Mouse (Mus musculus) brown adipose tissue, adult 24 weeks (tissue): ENCODE data around the gene Arhgef1. TPM values are rescaled to one million over a fixed set of nuclear protein-coding genes. Genes with fewer than 3 reads are reported as not detected.

Experiments
- H3K27ac ChIP-seq: fragments of 200-500 bp; replicated peaks from 2 replicates; pipeline ENCODE4 v1.5.1; 2012; ENCODE audit warnings: low read depth, mild to moderate bottlenecking, low read length
- H3K4me1 ChIP-seq: fragments of 200-500 bp; 2 replicates; pipeline ENCODE4 v1.6.1; 2012; ENCODE audit warnings: low read length, mixed read lengths; ENCODE audit not compliant: control insufficient read depth, insufficient read depth, insufficient read length
- H3K4me3 ChIP-seq: fragments of 200-500 bp; 2 replicates; pipeline ENCODE4 v1.5.1; 2012; ENCODE audit warnings: low read depth, mild to moderate bottlenecking, low read length, moderate library complexity; ENCODE audit not compliant: insufficient read depth
- polyA plus RNA-seq: library from polyadenylated mRNA; stranded (reverse); fragments of >200 nt; gene quantifications from 2 replicates; pipeline ENCODE4 v1.2.4, GENCODE M21; 2012; ENCODE audit not compliant: missing spikeins, insufficient read depth, insufficient read length

The Arhgef1 gene
- polyA plus RNA-seq, 1 experiment: 28.4 TPM

DNA sequence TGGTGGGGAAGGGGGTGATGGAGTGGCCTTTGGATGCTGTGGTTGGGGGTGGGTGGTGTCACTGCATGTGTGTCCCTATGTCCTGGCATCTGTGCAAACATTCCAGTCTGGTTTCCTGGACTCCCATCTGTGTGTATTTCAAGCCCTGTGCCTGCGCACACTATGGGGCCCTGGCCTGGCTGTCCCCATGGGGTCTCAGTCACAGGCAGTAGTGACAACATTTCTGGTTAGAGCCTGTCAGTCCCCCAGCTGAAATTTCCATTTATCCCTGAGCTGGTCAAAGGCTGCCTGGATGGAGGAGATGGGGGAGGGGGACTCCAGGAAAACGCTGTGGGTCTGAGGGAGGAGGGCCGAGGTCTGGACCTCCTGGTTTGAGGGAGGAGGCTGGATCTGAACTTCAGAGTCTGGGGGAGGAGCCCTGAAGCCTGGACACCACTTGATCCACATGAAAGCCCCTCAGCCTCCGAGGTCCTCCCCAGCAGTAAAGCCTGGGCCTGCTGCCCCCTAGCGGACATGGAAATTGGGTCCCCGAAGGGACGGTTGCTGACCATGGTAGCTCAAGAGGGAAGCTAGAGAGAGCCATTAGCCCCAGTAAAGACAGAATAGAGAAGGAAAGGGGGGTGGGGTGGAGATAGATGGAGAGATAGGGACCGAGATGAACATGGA is 47.4 kb downstream of the Arhgef1 start:
- Histone ChIP-seq H3K27ac (no peak overlapping the region), H3K4me1 (no peaks in the 10 kb centered on the region), H3K4me3 (no peak overlapping the region)

- Histone ChIP-seq H3K4me1 (no peaks in the 10 kb centered on the region), H3K4me3 (peak overlapping the region; percentile 28; the same call in 1 of the 2 replicates), H3K27ac (no peak overlapping the region)
Observed at GRCm38 (mm10) chr7:24953966-24954365, 51.3 kb downstream of the Arhgef1 start.

DNA sequence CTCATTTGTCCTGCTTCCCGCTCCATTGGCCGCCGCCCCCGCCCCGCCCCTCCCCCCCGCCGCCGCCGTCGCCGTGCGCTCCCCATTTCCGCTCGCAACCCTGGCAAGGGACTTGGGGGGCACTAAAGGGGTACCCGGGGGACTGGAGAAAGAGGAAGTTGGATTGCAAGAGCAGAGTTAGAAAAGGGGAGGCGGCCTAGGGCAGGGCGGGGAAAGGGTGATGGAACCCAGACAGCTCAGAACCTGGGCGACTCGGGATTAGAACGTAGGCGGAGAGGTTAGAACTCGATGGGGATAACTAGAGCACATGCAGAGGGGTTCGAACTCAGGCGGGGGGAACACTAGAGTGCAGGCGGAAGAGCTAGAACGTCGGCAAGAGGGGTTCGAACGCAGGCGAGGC is 51.7 kb downstream of the Arhgef1 start:
- no peak overlapping the region for H3K27ac ChIP-seq
- peak overlapping the region; percentile 36 for H3K4me3 ChIP-seq
- no peaks in the 10 kb centered on the region for H3K4me1 ChIP-seq

GRCm38 (mm10) chr7:24955226-24955625 is 52.5 kb downstream of the Arhgef1 start:
- no peaks in the 10 kb centered on the region for H3K4me1 ChIP-seq
- peak overlapping the region; percentile 36; the same call in 1 of the 2 replicates for H3K4me3 ChIP-seq
- H3K27ac ChIP-seq: no peak overlapping the region

GRCm38 (mm10) chr7:24964288-24964687 is 61.6 kb downstream of the Arhgef1 start:
- Histone ChIP-seq H3K4me3 (no peak overlapping the region), H3K27ac (no peak overlapping the region), H3K4me1 (no peaks in the 10 kb centered on the region)

DNA sequence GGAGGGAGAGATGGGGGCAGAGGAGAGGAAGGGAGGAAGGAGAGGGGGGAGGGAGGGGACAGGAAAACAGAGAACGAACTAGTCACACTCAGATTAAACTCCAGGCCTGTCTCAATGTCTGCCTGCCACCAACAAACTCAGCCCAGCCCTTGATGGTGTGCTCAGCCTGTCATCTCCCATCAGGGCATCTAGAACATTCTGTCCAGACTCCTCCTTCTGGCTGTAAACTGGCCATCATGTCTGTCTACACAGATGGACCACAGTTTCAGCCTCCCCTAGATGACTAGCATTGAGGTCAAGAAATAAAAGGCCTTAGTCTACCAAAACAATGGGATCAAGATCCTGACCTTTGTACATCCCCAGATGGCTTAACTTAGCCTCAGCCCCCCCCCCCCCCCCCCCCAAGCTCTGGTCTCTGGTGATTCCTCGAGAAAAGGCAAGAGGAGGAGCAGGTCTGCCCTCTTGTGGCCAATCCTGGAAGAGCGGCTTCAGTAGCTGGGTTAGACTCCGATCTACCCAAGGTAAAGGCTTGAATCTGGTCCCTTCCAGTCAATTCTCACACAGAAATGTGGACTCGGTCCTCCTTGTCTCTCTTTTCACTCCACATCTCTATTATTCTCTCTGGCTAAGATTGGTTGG is 62.3 kb downstream of the Arhgef1 start:
- Histone ChIP-seq H3K4me1 (no peaks in the 10 kb centered on the region), H3K27ac (no peak overlapping the region), H3K4me3 (no peak overlapping the region)

GRCm38 (mm10) chr7:24967966-24968365 is 65.3 kb downstream of the Arhgef1 start:
- H3K4me1 ChIP-seq: no peaks in the 10 kb centered on the region
- H3K4me3 ChIP-seq: no peak overlapping the region
- H3K27ac ChIP-seq: no peak overlapping the region

GRCm38 (mm10) chr7:24968463-24968862 is 65.8 kb downstream of the Arhgef1 start:
- H3K4me3 ChIP-seq: no peak overlapping the region
- H3K27ac ChIP-seq: no peak overlapping the region
- H3K4me1 ChIP-seq: no peaks in the 10 kb centered on the region

DNA sequence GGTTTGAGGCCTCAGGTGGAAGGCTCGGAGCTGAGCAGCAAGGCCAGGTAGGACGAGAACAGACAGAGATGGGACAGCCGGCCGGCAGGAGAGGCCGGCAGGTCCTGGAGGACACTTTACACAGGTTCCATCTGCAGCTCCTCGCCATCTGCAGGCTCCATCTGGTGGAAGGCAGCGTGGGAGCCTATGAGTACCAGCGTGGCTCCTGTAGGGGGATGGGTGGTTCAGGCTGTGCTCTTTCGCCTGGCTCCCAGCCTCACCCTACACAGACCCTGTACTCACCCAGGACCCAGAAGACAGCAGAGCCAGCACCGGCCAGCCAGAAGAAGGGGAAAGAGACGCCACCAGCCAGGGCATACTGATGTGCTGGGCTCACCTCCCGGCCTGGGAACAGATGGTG is 67.1 kb downstream of the Arhgef1 start:
- Histone ChIP-seq H3K4me1 (no peaks in the 10 kb centered on the region), H3K27ac (no peak overlapping the region), H3K4me3 (no peak overlapping the region)

- Histone ChIP-seq H3K4me1 (no peaks in the 10 kb centered on the region), H3K4me3 (no peak overlapping the region), H3K27ac (no peak overlapping the region)
Observed at GRCm38 (mm10) chr7:24970341-24970740, 67.6 kb downstream of the Arhgef1 start.

- Histone ChIP-seq H3K27ac (no peak overlapping the region), H3K4me1 (no peaks in the 10 kb centered on the region), H3K4me3 (peak overlapping the region; percentile 82)
Observed at GRCm38 (mm10) chr7:24971261-24971971, 68.7 kb downstream of the Arhgef1 start.

GRCm38 (mm10) chr7:24971972-24972893 is 69.5 kb downstream of the Arhgef1 start, which contains the start of gene Rabac1:
Rabac1 (minus strand) TSS chr7:24972754.
- Histone ChIP-seq H3K4me1 (no peaks in the 10 kb centered on the region), H3K4me3 (peak within 1 kb of the TSS; percentile 82), H3K27ac (peak within 1 kb of the TSS; percentile 73)

DNA sequence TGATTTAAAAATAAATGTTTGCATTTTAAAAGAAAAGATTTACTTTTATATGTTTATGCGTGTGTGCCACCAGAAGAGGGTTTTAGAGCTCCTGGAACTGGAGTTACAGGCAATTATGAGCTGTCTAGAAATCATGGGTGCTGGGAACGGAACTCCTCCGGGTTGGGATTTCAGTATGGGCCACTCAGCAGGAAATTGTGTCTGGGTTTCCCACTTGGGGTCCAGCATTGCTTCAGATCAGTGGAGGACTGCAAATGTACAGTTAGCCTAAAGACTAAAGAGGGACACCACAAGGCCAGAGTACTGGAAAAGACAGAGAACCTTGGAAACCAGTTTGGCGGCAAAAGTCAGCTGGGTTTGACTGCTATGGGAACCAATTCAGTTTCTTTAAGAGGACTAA is 70.5 kb downstream of the Arhgef1 start:
- Histone ChIP-seq H3K4me1 (no peaks in the 10 kb centered on the region), H3K4me3 (no peak overlapping the region), H3K27ac (no peak overlapping the region)

GRCm38 (mm10) chr7:24973902-24974301 is 71.2 kb downstream of the Arhgef1 start:
- Histone ChIP-seq H3K27ac (no peak overlapping the region), H3K4me3 (no peak overlapping the region), H3K4me1 (no peaks in the 10 kb centered on the region)
